Mouse (Mus musculus): ENCODE data around the gene Pamr1.

Pamr1 gene

GRCm38 (mm10) chr2:102598911-102599721 is 49.3 kb downstream of the Pamr1 start:
- DNase-seq (ENCODE audit: low spot score), result no peak

DNA sequence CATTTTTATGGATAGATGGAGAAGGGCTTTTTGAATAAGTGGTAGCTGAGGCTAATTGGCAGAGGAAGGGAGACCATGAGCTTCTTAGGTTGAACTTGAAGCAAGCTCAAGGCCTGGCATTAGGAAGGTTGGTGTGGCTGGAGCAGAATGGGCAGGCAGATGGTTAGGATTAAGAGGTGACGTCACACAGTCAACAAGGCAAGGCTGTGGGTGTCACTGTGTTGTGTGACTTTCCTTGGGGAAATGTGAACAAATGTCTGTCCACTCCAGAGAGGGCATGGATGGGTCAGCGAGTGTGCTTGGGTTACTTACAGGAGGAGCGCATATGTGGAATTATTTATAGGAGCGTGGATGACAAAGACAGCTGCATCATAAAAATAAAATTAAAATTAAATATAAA is 50.7 kb downstream of the Pamr1 start:
- no peak for DNase-seq (ENCODE audit: low spot score)

DNA sequence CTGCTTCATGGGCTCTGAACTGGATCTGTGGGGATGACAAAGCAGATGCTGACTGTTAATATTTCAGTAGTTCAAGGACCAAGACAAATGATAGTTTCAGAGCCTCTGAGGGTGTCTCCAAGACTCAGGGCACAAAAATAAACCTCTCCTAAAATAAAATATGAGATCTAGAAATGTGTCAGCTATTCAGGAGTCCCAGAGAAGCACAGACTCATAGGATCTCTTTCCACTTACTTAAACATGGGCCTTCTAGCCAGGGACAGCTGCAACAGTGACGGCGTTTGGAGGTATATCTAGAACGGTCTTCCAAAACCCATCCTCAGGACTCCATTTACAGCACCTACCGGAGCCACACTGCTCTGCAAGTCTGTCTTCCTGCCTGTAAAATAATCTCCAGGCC is 60.7 kb downstream of the Pamr1 start:
- no peak for DNase-seq (ENCODE audit: low spot score)

- no peak for DNase-seq (ENCODE audit: low spot score)
Observed at GRCm38 (mm10) chr2:102616637-102617036, 66.8 kb downstream of the Pamr1 start.

DNA sequence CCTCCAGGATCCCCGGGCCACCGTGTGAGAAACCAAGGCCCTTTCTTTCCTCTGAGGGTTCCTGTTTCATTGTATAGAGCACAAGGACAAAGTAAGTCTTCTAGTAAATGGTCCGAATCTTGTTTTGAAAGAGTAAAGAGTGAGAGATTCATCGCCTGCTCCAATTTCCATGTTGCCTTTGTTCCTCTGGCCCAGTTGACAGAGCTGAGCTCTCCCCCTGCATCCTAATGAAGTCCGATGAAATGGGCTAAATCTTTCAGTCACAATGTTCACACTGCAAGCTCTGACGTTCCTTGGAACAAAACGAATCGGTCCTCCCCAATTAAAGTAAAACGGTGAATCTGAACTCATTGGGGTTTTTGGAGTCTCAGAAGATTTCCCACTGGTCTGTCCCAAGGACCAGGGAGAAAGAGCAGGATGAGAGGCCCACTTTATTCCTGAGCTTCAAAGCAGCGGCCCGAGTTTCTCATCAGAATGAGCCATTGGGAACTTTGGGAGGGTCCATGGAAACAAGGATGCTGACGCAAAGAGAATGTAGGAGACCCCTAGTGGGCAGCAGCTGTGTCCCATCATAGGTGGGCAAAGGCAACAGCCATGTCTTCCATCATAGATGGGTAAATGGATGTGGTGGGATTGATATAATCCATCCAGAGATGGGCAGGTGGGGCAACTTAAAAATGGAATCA is 71.1 kb downstream of the Pamr1 start:
- no peak for DNase-seq (ENCODE audit: low spot score)

DNA sequence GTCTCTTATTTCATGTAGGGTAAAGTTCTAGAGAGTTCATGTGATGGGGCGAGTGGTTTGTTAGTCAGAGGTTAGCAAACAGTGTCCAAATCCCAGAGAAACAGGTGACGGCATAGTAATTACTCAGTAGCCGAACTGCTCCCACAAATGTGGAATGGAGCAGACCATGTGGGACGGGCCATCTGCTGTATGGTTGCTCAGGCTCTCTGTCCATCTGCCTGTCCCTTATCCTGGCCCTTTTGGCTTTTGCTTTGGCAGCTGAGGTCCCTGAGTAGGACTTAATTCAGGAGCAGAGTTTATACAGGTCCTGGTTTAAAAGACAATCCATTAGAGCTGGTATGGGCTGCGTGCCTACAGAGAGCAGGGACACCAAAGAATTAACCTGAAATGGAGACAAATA is 72.4 kb downstream of the Pamr1 start:
- no peak for DNase-seq (ENCODE audit: low spot score)

DNA sequence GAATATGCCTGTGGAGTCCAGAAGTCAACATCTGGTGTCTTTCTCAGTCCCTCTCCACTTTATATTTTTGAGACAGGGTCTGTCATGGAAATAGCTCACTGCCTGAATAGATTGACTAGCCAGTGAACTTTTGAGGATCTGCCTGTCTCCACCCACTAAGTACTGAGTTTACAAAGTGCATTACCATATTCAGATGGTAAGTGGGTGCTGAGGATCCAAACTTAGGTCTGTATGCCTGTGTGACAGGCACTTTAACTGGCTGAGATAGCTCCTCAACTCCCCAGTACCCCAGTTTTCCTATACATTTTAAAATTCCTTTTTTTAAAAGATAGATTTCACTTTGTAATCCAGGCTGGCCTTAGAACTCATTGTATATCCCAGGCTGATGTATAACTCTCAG is 73.1 kb downstream of the Pamr1 start:
- no peak for DNase-seq (ENCODE audit: low spot score)

DNA sequence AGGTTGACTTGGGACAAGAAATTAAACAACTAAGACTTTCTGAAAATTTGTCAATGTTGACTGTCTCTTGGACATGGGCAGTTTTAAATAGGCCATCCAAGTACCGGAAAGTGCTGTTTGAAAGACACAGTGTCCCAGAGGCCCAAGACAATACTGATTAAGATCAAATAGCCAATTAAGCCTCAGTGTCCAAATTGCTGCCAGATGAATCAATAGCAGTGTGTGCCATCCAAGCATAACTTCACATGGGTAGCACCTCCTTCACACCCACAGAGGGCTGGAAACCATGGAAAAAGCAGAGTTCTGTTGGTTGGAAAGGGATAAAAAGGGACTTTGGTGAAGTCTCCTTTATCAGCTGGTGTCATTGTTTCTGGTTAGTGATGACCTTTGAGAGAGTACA is 74.7 kb downstream of the Pamr1 start:
- DNase-seq (ENCODE audit: low spot score), result no peak

- no peak for DNase-seq (ENCODE audit: low spot score)
Observed at GRCm38 (mm10) chr2:102632361-102632760, 82.5 kb downstream of the Pamr1 start.

GRCm38 (mm10) chr2:102634010-102634409 is 84.2 kb downstream of the Pamr1 start:
- no peak for DNase-seq (ENCODE audit: low spot score)

- no peak for DNase-seq (ENCODE audit: low spot score)
Observed at GRCm38 (mm10) chr2:102635523-102636060, 85.8 kb downstream of the Pamr1 start.

GRCm38 (mm10) chr2:102636116-102636600 is 86.3 kb downstream of the Pamr1 start:
- no peak for DNase-seq (ENCODE audit: low spot score)

- DNase-seq (ENCODE audit: low spot score), result no peak
Observed at GRCm38 (mm10) chr2:102638140-102638539, 88.3 kb downstream of the Pamr1 start.

GRCm38 (mm10) chr2:102638690-102639089 is 88.9 kb downstream of the Pamr1 start:
- no peak for DNase-seq (ENCODE audit: low spot score)

DNA sequence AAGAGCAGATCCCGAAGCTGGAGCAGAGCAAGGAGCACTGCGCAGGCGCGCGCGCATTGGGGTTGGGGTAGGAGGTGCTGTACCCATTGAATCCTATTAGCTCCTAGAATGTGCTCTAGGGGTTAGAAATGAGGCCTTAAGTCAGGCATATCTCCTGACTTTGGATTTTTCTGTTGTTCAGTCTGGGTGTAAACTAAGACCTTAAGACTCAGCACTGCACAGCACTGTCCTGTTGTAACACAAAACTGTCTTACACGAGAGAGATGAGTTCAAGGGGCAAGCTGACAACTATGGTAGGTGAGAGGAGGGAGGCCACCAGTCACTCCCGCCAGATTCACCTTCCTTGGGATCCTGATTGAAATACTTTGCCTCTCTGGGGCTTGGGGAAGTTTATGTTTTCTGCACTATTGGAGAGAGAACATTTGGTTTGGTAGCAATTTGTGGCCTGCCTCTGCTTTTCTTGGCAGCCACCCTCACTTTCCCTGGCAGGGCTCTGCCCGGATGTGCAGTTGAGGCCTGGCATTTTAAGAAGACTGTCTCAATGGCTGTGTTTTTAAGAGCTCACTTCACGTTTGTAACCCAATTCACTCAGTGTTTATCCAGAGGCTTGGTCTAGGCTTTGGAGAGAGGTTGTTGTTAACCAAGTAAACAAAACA is 99.2 kb downstream of the Pamr1 start:
- no peak for DNase-seq (ENCODE audit: low spot score)

DNA sequence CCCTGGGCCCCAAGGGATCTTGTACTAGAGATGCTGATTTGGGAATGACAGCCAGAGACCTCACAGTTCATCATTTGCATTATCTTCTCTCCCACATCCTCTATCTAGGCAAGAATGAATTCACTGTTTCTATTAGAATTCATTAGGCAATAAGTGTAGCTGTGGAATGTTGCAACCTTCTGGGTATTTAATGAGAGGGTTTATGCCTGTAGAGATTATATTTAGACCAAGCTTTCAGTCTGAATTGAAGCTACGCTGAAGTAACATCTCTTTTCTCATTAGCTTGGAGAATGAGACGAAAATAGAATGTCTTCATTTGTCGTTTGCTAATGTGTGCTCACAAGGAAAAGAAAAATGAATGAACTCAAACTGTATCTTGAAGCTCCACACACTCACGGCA is 100.5 kb downstream of the Pamr1 start:
- DNase-seq (ENCODE audit: low spot score), result no peak

GRCm38 (mm10) chr2:102655966-102656725 is 106.3 kb downstream of the Pamr1 start:
- DNase-seq (ENCODE audit: low spot score), result no peak

DNA sequence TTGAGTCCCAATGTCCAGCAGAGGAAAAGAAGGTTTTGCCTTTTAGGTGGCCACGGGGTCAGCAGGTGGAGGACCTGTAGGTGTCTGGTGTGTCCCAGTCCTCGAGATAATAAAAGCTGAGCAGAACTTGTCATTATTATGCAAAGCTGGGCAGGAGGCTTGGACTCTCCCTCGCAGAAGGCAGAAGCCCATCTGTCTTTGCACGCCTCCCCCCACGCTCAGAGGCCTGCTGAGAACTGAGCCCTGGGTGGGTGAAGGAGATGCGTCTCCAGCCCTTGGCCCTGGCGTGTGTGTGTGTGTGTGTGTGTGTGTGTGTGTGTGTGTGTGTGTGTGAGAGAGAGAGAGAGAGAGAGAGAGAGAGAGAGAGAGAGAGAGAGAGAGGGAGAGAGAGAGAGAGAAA is 107.9 kb downstream of the Pamr1 start:
- DNase-seq (ENCODE audit: low spot score), result no peak

DNA sequence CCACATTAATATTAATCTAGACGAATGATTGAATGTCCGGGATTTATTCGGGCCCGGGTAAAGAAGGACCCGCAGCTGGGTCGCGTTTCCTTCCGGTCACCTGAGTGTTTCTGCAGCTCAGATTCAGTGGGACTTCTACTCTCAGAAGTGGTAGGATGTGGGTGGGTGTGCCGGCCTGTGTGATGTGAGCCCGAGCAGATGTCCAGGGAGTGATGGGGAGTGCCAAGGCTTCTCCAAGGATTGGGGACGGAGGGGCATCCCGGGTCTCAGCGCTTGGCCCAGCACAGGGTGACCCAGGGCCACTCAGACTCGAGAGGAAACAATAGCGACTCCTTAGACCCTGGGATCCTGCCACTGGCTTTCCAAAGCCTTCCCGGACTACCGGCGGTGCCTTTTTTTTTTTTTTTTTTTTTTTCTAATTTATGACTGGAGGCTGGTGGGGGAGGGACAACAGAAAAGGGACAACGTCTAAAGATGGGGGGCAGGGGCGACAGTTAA is 108.4 kb downstream of the Pamr1 start, which contains the start of gene Slc1a2:
Slc1a2 (plus strand) TSS at position 497 of the 498 bp plus-strand sequence.
- DNase-seq (ENCODE audit: low spot score), result no peak

GRCm38 (mm10) chr2:102658661-102659520 is 109.1 kb downstream of the Pamr1 start:
- peak; percentile 5 for DNase-seq (ENCODE audit: low spot score)

DNA sequence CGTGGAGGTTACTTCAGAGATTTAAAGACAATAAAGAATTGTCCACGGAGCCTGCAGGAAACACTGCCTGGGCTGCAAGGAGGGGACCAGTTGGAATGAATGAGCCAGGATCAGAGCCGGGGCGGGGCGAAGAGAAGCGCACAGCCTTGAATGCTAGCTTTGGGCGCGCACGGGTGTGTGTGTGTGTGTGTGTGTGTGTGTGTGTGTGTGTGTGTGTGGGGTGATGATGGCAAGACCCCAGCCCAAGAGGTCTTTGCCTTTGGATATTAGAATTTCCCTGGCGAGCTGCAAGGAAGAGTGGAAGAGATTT is 109.7 kb downstream of the Pamr1 start:
- no peak for DNase-seq (ENCODE audit: low spot score)
